Mouse (Mus musculus): Measurements from ENCODE around the gene Dusp10. TPM values are rescaled to one million over a fixed set of nuclear protein-coding genes. Genes with fewer than 3 reads are reported as not detected.

The Dusp10 gene
- 14.6 TPM for polyA plus RNA-seq (2012; fragmentation: generic; extraction: Trizol)

- H3K79me2 ChIP-seq (ENCODE audit: control insufficient read depth, insufficient read depth) = no peaks in the 10 kb centered on the region
- H3K27me3 ChIP-seq (ENCODE audit: control insufficient read depth, insufficient read depth, insufficient read length) = no peaks in the 10 kb centered on the region
- no peak within 1 kb of the TSS for H3K4me2 ChIP-seq (ENCODE audit: low read depth)
- TF ChIP-seq USF1 (IDR thresholded peaks at IDR 0.05; ENCODE audit: low read depth) (no peak), TCF12 (IDR thresholded peaks at IDR 0.05; ENCODE audit: insufficient read depth, poor library complexity, severe bottlenecking) (no peak), CEBPB (IDR thresholded peaks at IDR 0.05; ENCODE audit: insufficient read depth, poor library complexity, severe bottlenecking) (no peak)
- no peak within 1 kb of the TSS for H3K4me3 ChIP-seq
- H3K36me3 ChIP-seq (ENCODE audit: control insufficient read depth, insufficient read depth) = no peaks in the 10 kb centered on the region
- H3ac ChIP-seq (ENCODE audit: control insufficient read depth, insufficient read length) = no peak within 1 kb of the TSS
These were observed at the start of gene Dusp10 for GRCm38 (mm10) chr1:184013106-184013505. Gene Dusp10, plus strand, starts transcription at chr1:184013302.

DNA sequence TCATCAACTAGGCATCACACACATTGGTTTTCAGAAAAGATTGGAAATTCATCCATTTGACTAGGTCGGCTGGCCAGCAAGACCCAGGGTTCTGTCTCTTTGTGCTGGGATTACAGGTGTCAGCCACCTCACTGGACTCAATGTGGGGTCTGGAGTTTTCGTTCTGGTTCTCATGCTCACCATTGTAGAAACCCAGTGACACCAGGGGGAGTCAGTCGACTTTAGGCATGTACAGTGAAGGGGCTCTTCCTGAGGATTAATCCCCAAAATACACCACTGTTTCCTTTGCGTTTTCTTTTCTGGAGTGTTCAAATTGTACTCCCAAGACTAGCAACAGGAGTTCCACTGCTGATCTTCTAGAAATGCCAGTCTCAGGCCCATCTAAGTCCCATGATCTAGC lies 47.8 kb upstream of the Dusp10 start:
- H3K36me3 ChIP-seq (ENCODE audit: control insufficient read depth, insufficient read depth) = no peaks in the 10 kb centered on the region
- H3K4me3 ChIP-seq = no peak overlapping the region

GRCm38 (mm10) chr1:183969265-183969664 lies 43.8 kb upstream of the Dusp10 start:
- H3K36me3 ChIP-seq (ENCODE audit: control insufficient read depth, insufficient read depth) = no peaks in the 10 kb centered on the region
- no peak overlapping the region for H3K4me2 ChIP-seq (ENCODE audit: low read depth)
- no peaks in the 10 kb centered on the region for H3K27me3 ChIP-seq (ENCODE audit: control insufficient read depth, insufficient read depth, insufficient read length)
- H3K79me2 ChIP-seq (ENCODE audit: control insufficient read depth, insufficient read depth) = no peaks in the 10 kb centered on the region
- no peak overlapping the region for H3ac ChIP-seq (ENCODE audit: control insufficient read depth, insufficient read length)
- no peak overlapping the region for H3K4me3 ChIP-seq
- TF ChIP-seq MYOD1 (IDR thresholded peaks at IDR 0.05; ENCODE audit: control insufficient read depth in 1 of 3, insufficient read length in 2 of 3, low read depth in 2 of 3) (no peak), MYOG (IDR thresholded peaks at IDR 0.05; ENCODE audit: control insufficient read depth in 1 of 3, insufficient read depth in 1 of 3, insufficient read length in 2 of 3, low read depth in 2 of 3) (no peak), SRF (IDR thresholded peaks at IDR 0.05; ENCODE audit: control insufficient read depth, insufficient read length, low read depth) (no peak), USF1 (IDR thresholded peaks at IDR 0.05; ENCODE audit: low read depth) (no peak), TCF12 (IDR thresholded peaks at IDR 0.05; ENCODE audit: insufficient read depth, poor library complexity, severe bottlenecking) (no peak), REST (IDR thresholded peaks at IDR 0.05; ENCODE audit: insufficient read depth, insufficient read length) (no peak), POLR2AphosphoS2 (IDR thresholded peaks at IDR 0.05; ENCODE audit: insufficient read length, low read depth) (no peak), CEBPB (IDR thresholded peaks at IDR 0.05; ENCODE audit: insufficient read depth, poor library complexity, severe bottlenecking) (no peak), MAX (IDR thresholded peaks at IDR 0.05; ENCODE audit: low read depth) (no peak), TCF3 (IDR thresholded peaks at IDR 0.05; ENCODE audit: insufficient read length, low read depth) (no peak), POLR2A (IDR thresholded peaks at IDR 0.05; ENCODE audit: insufficient read length, low read depth) (no peak)

More for the DNA sequence above, 47.8 kb upstream of the Dusp10 start:
- H3ac ChIP-seq (ENCODE audit: control insufficient read depth, insufficient read length) = no peak overlapping the region
- no peak overlapping the region for H3K4me2 ChIP-seq (ENCODE audit: low read depth)
- TF ChIP-seq MAX (IDR thresholded peaks at IDR 0.05; ENCODE audit: low read depth) = no peak
- TF ChIP-seq MYOG (IDR thresholded peaks at IDR 0.05; ENCODE audit: control insufficient read depth in 1 of 3, insufficient read depth in 1 of 3, insufficient read length in 2 of 3, low read depth in 2 of 3) = no peak
- TF ChIP-seq MYOD1 (IDR thresholded peaks at IDR 0.05; ENCODE audit: control insufficient read depth in 1 of 3, insufficient read length in 2 of 3, low read depth in 2 of 3) = no peak
- TF ChIP-seq TCF3 (IDR thresholded peaks at IDR 0.05; ENCODE audit: insufficient read length, low read depth) = no peak
- TF ChIP-seq SRF (IDR thresholded peaks at IDR 0.05; ENCODE audit: control insufficient read depth, insufficient read length, low read depth) = no peak
- no peak for TF ChIP-seq POLR2A (IDR thresholded peaks at IDR 0.05; ENCODE audit: insufficient read length, low read depth)
- no peak for TF ChIP-seq USF1 (IDR thresholded peaks at IDR 0.05; ENCODE audit: low read depth)
- H3K27me3 ChIP-seq (ENCODE audit: control insufficient read depth, insufficient read depth, insufficient read length) = no peaks in the 10 kb centered on the region
- no peaks in the 10 kb centered on the region for H3K79me2 ChIP-seq (ENCODE audit: control insufficient read depth, insufficient read depth)

- no peak overlapping the region for H3K4me2 ChIP-seq (ENCODE audit: low read depth)
- no peaks in the 10 kb centered on the region for H3K79me2 ChIP-seq (ENCODE audit: control insufficient read depth, insufficient read depth)
- H3ac ChIP-seq (ENCODE audit: control insufficient read depth, insufficient read length) = no peak overlapping the region
- no peaks in the 10 kb centered on the region for H3K36me3 ChIP-seq (ENCODE audit: control insufficient read depth, insufficient read depth)
- H3K4me3 ChIP-seq = no peak overlapping the region
- no peaks in the 10 kb centered on the region for H3K27me3 ChIP-seq (ENCODE audit: control insufficient read depth, insufficient read depth, insufficient read length)
- TF ChIP-seq MYOD1 (IDR thresholded peaks at IDR 0.05; ENCODE audit: control insufficient read depth in 1 of 3, insufficient read length in 2 of 3, low read depth in 2 of 3) (no peak), TCF12 (IDR thresholded peaks at IDR 0.05; ENCODE audit: insufficient read depth, poor library complexity, severe bottlenecking) (no peak), TCF3 (IDR thresholded peaks at IDR 0.05; ENCODE audit: insufficient read length, low read depth) (no peak), SRF (IDR thresholded peaks at IDR 0.05; ENCODE audit: control insufficient read depth, insufficient read length, low read depth) (no peak), CEBPB (IDR thresholded peaks at IDR 0.05; ENCODE audit: insufficient read depth, poor library complexity, severe bottlenecking) (no peak), REST (IDR thresholded peaks at IDR 0.05; ENCODE audit: insufficient read depth, insufficient read length) (no peak), POLR2A (IDR thresholded peaks at IDR 0.05; ENCODE audit: insufficient read length, low read depth) (no peak), USF1 (IDR thresholded peaks at IDR 0.05; ENCODE audit: low read depth) (no peak), MYOG (IDR thresholded peaks at IDR 0.05; ENCODE audit: control insufficient read depth in 1 of 3, insufficient read depth in 1 of 3, insufficient read length in 2 of 3, low read depth in 2 of 3) (no peak), MAX (IDR thresholded peaks at IDR 0.05; ENCODE audit: low read depth) (no peak), E2F4 (IDR thresholded peaks at IDR 0.05; ENCODE audit: insufficient read depth) (no peak), POLR2AphosphoS2 (IDR thresholded peaks at IDR 0.05; ENCODE audit: insufficient read length, low read depth) (no peak)
These were observed 33.3 kb upstream of the Dusp10 start for GRCm38 (mm10) chr1:183979814-183980243.

DNA sequence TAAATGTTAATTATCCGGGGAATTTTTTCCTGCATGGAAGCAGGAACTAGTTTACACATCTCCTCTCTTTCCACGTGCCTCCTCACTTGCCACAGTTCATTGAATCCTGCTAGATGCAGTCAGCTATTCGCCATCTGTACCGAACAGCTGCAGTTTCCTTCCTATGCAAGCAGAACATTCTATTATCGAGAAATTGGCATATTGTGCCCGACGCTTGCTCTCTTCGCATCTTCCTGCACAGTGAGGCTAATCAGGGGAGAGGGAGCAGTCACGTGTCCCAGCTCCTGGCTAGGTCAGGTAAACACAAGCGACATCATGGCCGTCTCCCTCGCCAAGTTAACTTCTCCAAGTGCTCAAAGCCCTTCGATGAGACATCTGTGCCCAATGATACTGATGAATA lies 31.0 kb upstream of the Dusp10 start:
- no peaks in the 10 kb centered on the region for H3K36me3 ChIP-seq (ENCODE audit: control insufficient read depth, insufficient read depth)
- H3K4me3 ChIP-seq = no peak overlapping the region
- H3K27me3 ChIP-seq (ENCODE audit: control insufficient read depth, insufficient read depth, insufficient read length) = no peaks in the 10 kb centered on the region
- no peak overlapping the region for H3K4me2 ChIP-seq (ENCODE audit: low read depth)
- H3ac ChIP-seq (ENCODE audit: control insufficient read depth, insufficient read length) = no peak overlapping the region
- TF ChIP-seq USF1 (IDR thresholded peaks at IDR 0.05; ENCODE audit: low read depth) (no peak), MAX (IDR thresholded peaks at IDR 0.05; ENCODE audit: low read depth) (no peak), E2F4 (IDR thresholded peaks at IDR 0.05; ENCODE audit: insufficient read depth) (no peak), POLR2A (IDR thresholded peaks at IDR 0.05; ENCODE audit: insufficient read length, low read depth) (no peak)
- no peaks in the 10 kb centered on the region for H3K79me2 ChIP-seq (ENCODE audit: control insufficient read depth, insufficient read depth)

All from myocyte (in vitro differentiated cells).